Mouse (Mus musculus): ENCODE measurements around the gene Pcgf3.

DNA sequence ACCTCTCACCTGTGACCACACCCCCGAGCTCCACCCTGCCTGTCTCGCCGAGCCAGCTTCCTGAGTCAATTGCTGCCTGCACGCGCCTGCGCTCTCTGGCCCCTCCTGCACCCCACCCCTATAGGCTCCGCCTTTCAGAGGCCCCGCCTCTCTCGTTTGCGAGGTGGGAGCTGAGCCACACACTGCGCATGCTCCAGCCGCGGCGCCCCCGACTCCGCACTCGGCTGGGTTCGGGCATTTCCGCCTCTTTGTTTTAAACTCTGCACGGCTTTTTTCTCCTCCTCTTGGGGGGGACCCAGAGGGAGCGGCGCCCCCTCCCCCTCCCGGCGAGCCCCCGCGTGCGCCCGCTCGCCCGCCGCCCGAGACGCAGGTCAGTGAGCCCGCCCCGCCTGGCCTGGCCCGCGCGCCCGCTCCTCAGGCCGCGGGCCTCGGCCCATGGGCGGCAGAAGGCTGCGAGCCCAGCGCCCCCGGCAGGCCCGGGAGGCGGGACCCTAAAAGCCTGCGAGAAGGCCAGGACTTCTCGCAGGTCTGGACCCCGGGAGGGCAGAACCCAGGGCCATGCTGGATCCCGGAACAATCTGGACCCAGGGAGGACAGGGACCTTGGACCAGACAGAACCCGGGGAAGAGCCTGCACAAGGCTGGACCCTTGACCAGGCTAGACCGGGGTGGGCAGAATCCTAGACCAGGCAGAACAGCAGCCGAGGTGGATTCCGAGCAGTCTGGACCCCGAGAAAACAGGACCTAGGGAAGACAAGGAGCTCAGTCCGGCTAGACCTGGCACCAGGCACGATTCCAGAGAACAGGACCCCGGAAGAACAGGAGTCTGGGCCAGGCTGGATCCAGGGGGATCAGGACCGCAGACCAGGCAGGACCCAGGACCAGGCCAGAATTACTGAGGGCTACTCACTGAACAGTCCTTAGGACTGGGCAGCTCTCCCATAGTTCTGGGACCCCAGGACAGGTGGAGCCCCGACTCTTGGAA, at the start of gene Pcgf3:
- TF ChIP-seq CTCF (IDR thresholded peaks at IDR 0.05; ENCODE audit: low read depth), result no peak
- TF ChIP-seq EP300 (IDR thresholded peaks at IDR 0.05; ENCODE audit: low read depth), result no peak
